Mouse (Mus musculus): ENCODE data around the gene Iqcf3.

Iqcf3 gene

DNA sequence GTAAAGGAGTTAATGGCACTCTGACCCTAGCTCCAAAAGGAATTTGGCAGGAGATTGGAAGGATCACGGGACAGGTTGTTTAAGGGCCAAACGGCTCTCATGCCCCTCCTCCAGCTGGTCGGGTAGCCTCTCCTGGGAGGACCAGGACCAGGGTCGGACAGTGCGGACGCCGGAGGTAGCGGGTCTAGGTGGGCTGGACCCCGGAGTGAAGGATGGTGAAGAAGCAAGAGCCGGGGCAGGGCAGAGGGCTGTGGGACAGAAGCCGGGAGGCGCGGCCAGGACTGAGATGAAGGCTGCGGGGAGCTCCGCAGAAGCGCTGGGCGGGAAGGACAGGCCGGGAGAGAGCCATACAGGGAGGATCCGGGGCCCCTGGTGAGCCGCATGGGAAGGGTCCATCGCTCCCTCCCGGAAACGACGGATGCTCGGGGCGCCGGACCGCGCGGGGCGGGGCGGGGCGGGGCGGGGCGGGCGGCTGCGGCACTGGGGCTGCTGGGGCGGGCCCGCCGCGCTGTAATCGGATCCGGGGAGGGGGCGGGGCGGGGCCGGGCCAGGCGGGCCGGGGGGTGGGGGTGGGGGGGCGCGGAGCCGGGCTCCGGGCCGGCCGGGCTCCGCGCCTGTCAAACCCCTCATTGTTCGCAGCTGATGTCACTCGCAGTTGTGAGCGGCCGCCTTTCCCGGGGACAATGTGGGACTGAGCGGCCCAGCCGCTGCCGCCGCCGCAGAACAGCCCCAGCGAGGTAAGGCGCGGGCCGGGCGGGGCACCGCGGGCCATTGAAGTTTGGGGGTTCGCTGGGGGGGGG lies 108.0 kb downstream of the Iqcf3 start, which contains the start of gene Pcbp4:
Pcbp4 (plus strand) TSS at position 21 of the 800 bp plus-strand sequence.
- no peak for DNase-seq (ENCODE audit: low spot score)

Measured in c-Kit-positive CD71-positive TER-119-positive erythroid progenitor cells, embryonic 14.5 days (primary cell).